Mouse (Mus musculus): ENCODE measurements around the gene Sltm. TPM values are rescaled to one million over a fixed set of nuclear protein-coding genes. Genes with fewer than 3 reads are reported as not detected.

Sltm gene
- polyA plus RNA-seq, 1 experiment from 2014 or later: 65.5 TPM

DNA sequence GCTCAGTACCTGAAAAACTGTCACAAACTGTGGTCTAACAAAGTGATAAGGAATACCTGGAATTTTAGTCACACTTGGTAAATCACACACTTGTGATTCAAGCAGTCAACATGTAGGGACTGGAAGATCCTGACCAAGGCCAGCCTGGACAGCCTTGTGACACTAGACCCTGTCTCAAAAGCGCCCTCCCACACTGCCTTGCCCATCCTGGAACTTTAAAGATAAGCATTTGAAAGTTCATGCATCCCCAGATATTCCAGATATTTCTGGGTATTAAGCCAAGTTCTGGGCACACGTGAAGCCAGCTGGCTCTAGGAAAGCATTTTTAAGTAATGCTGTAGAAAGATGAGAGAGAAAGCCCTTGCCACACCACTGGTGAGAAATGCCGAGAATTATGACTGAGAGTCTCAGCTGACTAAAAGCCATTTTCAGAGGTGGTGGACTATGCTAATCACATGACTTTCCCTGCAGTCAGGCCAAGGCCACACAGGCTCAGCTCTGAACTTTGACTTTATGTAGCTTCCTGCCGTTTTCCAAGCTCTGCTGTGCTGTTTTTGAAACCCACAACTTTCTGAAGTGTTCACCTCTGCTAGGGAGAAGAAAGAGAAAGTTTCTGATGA is 32.5 kb upstream of the Sltm start:
- Histone ChIP-seq H3K9ac (ENCODE audit: low read length) (no peak overlapping the region), H3K4me2 (no peak overlapping the region), H3K36me3 (ENCODE audit: control insufficient read depth, insufficient read depth, low read length) (no peaks in the 10 kb centered on the region), H3K4me3 (ENCODE audit: low read depth, low read length) (no peak overlapping the region), H3K27me3 (ENCODE audit: control insufficient read depth, insufficient read depth, low read length) (no peaks in the 10 kb centered on the region), H3K27ac (ENCODE audit: low read depth, low read length) (no peak overlapping the region), H3K4me1 (ENCODE audit: control insufficient read depth, insufficient read depth, low read length) (no peaks in the 10 kb centered on the region), H3K9me3 (ENCODE audit: control insufficient read depth, low read length) (no peaks in the 10 kb centered on the region)
- 83% methylated on average over 4 of the region's 4 CpGs for WGBS
- DNase-seq (ENCODE audit: low spot score, missing footprints) (no peak), ATAC-seq (ENCODE audit: low FRiP score) (no peak)

DNA sequence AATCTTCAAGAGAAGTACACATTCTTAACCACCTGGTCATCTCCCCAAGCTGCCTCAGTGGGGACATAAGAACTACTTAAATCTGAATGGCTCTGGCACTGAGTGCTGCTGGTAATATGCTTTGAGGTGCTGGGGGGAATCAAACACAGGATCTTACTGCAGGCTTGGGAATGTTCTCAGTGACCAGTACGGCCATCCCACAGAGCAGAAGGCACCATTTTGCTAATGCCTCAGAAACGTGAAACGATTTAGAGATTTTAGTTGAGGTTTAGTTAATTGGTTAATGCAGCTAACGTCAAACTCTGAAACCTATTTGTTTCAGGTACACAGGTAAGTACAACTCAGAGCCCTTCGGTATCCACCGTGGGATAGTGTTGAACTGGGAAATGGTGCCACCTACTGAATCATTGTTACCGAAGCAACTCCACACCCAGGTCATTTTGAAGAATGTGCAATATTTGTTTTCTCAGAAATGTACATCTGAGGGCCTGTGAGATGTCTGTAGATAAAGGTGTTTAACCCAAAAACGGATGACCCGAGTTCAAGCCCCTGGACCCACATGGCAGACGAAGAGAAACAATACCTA is 31.5 kb upstream of the Sltm start:
- Histone ChIP-seq H3K27me3 (ENCODE audit: control insufficient read depth, insufficient read depth, low read length) (no peaks in the 10 kb centered on the region), H3K27ac (ENCODE audit: low read depth, low read length) (no peak overlapping the region), H3K4me2 (no peak overlapping the region), H3K4me3 (ENCODE audit: low read depth, low read length) (no peak overlapping the region), H3K36me3 (ENCODE audit: control insufficient read depth, insufficient read depth, low read length) (no peaks in the 10 kb centered on the region), H3K9me3 (ENCODE audit: control insufficient read depth, low read length) (no peaks in the 10 kb centered on the region), H3K4me1 (ENCODE audit: control insufficient read depth, insufficient read depth, low read length) (no peaks in the 10 kb centered on the region), H3K9ac (ENCODE audit: low read length) (no peak overlapping the region)
- WGBS: 69% methylated on average over 10 of the region's 10 CpGs
- ATAC-seq (ENCODE audit: low FRiP score) (no peak), DNase-seq (ENCODE audit: low spot score, missing footprints) (no peak)

DNA sequence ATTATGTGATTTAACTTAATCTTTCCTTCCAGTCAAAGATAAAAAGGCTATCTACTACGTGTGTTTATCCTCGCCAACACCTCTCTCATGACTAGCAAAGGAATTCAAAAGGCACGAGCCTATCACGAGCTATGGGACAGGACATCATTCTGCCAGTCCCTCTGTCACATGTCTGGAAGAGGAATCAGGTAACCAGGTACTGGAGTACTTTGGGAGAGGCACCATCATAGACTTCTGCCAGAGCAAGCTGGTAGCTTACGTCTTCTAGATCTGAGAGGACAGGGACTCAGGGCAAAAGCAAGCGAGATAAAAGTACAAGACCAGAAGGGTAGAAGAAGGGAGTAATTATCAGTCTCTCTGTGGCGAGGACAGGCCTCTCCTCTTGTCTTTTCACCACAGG is 30.9 kb upstream of the Sltm start:
- H3K9ac ChIP-seq (ENCODE audit: low read length): no peak overlapping the region
- 83% methylated on average over 7 of the region's 7 CpGs for WGBS
- no peak for ATAC-seq (ENCODE audit: low FRiP score)

DNA sequence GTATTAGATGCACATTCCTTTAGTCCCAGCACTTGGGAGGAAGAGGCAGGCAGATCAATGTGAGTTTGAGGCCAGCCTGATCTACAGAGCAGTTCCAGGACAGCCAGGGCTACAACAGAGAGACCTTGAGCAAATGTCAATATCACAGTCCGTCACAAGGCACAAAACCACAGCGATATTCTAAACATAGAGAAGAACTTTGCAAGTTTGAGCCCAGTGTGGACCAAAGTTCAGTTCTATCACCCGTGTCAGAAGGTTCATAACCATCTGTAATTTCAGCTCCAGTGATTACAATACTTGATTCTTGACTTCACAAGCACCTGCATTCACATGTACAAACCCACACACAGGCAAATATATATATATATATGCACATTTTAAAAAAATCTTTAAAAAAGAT is 21.9 kb upstream of the Sltm start:
- ATAC-seq (ENCODE audit: low FRiP score): no peak
- WGBS: 91% methylated on average over 3 of the region's 3 CpGs
- H3K9me3 ChIP-seq (ENCODE audit: control insufficient read depth, low read length): no peaks in the 10 kb centered on the region
- no peak overlapping the region for H3K9ac ChIP-seq (ENCODE audit: low read length)
- H3K4me2 ChIP-seq: no peak overlapping the region
- H3K36me3 ChIP-seq (ENCODE audit: control insufficient read depth, insufficient read depth, low read length): no peaks in the 10 kb centered on the region
- H3K27me3 ChIP-seq (ENCODE audit: control insufficient read depth, insufficient read depth, low read length): no peaks in the 10 kb centered on the region
- H3K4me3 ChIP-seq (ENCODE audit: low read depth, low read length): no peak overlapping the region
- H3K27ac ChIP-seq (ENCODE audit: low read depth, low read length): no peak overlapping the region
- no peaks in the 10 kb centered on the region for H3K4me1 ChIP-seq (ENCODE audit: control insufficient read depth, insufficient read depth, low read length)
- DNase-seq (ENCODE audit: low spot score, missing footprints): no peak

More for the DNA sequence above, 30.9 kb upstream of the Sltm start:
- no peak overlapping the region for H3K27ac ChIP-seq (ENCODE audit: low read depth, low read length)
- no peaks in the 10 kb centered on the region for H3K4me1 ChIP-seq (ENCODE audit: control insufficient read depth, insufficient read depth, low read length)
- H3K4me2 ChIP-seq: no peak overlapping the region
- H3K9me3 ChIP-seq (ENCODE audit: control insufficient read depth, low read length): no peaks in the 10 kb centered on the region
- DNase-seq (ENCODE audit: low spot score, missing footprints): no peak
- no peak overlapping the region for H3K4me3 ChIP-seq (ENCODE audit: low read depth, low read length)
- H3K36me3 ChIP-seq (ENCODE audit: control insufficient read depth, insufficient read depth, low read length): no peaks in the 10 kb centered on the region
- H3K27me3 ChIP-seq (ENCODE audit: control insufficient read depth, insufficient read depth, low read length): no peaks in the 10 kb centered on the region

DNA sequence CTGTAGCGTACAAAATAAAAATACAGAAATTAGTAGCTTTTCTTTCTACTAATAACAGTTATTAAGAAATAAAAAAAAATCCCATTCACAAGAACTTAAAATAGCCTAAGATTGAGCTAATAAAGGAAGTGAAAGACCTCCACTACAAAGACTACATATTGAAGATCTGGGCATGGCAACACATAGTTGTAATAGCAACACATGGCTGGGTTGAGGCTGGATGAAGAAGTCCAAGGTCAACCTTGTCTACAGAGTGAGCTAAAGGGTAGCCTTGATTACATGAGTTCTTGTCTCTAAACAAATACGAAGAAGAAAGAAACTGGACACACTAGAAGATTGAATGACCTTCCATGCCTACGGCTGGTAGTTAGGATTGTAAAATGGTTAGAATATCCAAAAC is 18.7 kb upstream of the Sltm start:
- Histone ChIP-seq H3K9me3 (ENCODE audit: control insufficient read depth, low read length) (no peaks in the 10 kb centered on the region), H3K9ac (ENCODE audit: low read length) (no peak overlapping the region), H3K4me3 (ENCODE audit: low read depth, low read length) (no peak overlapping the region), H3K4me2 (no peak overlapping the region), H3K4me1 (ENCODE audit: control insufficient read depth, insufficient read depth, low read length) (no peaks in the 10 kb centered on the region), H3K36me3 (ENCODE audit: control insufficient read depth, insufficient read depth, low read length) (no peaks in the 10 kb centered on the region), H3K27ac (ENCODE audit: low read depth, low read length) (no peak overlapping the region), H3K27me3 (ENCODE audit: control insufficient read depth, insufficient read depth, low read length) (no peaks in the 10 kb centered on the region)
- DNase-seq (ENCODE audit: low spot score, missing footprints) (no peak), ATAC-seq (ENCODE audit: low FRiP score) (no peak)
- WGBS: 94% methylated on average over 3 of the region's 3 CpGs

DNA sequence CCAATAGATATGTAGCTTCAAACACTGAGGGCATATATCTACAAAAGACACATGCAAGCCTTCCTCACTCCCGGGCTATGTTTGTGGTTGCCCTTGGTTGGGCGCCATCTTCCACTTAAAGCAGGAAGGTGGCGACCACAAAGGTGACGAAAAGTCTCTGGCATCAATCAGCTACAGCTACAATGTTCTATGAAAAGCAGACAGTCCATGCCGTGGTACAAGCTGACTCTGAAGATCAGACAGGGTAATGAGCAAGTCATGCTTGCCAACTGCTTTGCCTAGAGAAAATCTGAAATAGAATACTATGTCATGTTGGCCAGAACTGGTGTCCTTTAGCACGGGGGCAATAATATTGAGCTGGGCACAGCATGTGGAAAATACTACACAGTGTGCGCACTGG is 18.2 kb upstream of the Sltm start:
- Histone ChIP-seq H3K27me3 (ENCODE audit: control insufficient read depth, insufficient read depth, low read length) (no peaks in the 10 kb centered on the region), H3K27ac (ENCODE audit: low read depth, low read length) (no peak overlapping the region), H3K9ac (ENCODE audit: low read length) (no peak overlapping the region), H3K4me3 (ENCODE audit: low read depth, low read length) (no peak overlapping the region), H3K9me3 (ENCODE audit: control insufficient read depth, low read length) (no peaks in the 10 kb centered on the region), H3K4me2 (no peak overlapping the region), H3K36me3 (ENCODE audit: control insufficient read depth, insufficient read depth, low read length) (no peaks in the 10 kb centered on the region), H3K4me1 (ENCODE audit: control insufficient read depth, insufficient read depth, low read length) (no peaks in the 10 kb centered on the region)
- ATAC-seq (ENCODE audit: low FRiP score) (no peak), DNase-seq (ENCODE audit: low spot score, missing footprints) (no peak)
- WGBS: 91% methylated on average over 7 of the region's 7 CpGs

DNA sequence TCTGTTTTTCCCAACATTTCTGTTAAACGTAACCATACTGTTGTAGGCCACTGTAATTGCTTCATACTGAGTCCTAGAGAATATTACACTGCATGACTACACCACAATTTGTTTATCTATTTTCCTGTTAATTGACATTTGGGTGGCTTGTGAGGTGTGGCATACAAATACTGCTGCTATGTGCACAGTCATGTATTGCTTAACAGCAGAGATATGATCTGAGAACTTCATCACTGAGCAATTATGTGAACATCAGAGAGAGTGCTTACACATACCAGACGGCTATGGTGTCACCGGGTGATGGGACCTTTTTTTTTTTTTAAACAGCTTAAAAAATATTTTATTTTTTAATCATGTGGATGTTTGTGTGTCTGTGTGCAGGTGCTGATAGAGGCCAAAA is 9.2 kb upstream of the Sltm start:
- no peak overlapping the region for H3K27ac ChIP-seq (ENCODE audit: low read depth, low read length)
- WGBS: 88% methylated on average over 3 of the region's 3 CpGs

DNA sequence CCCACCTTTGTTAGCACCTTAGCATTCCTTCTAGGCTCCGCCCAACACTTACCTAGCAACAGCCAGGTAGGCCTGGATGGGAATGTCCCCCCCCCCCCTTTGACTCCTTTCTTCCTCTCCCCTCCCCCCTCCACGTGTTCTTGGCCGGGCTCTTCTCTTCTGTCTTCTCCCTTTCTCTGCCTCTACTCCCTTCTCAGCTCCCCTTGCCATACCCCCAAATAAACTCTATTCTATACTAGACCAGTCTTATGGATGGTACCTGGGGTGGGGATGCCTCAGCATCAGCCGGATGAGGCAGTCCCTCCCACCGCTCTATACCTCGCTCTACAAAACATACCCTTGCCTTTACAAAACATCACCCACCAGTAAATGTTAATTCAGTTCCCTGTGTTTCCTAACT is 970 bp upstream of the Sltm start:
- Histone ChIP-seq H3K4me2 (peak overlapping the region; percentile 61), H3K27me3 (ENCODE audit: control insufficient read depth, insufficient read depth, low read length) (no peaks in the 10 kb centered on the region), H3K9ac (ENCODE audit: low read length) (peak overlapping the region; percentile 97; the same call in 1 of the 2 replicates), H3K4me3 (ENCODE audit: low read depth, low read length) (peak overlapping the region; percentile 94), H3K36me3 (ENCODE audit: control insufficient read depth, insufficient read depth, low read length) (no peaks in the 10 kb centered on the region), H3K9me3 (ENCODE audit: control insufficient read depth, low read length) (no peaks in the 10 kb centered on the region), H3K4me1 (ENCODE audit: control insufficient read depth, insufficient read depth, low read length) (peaks cover 6% of the 10 kb centered on the region), H3K27ac (ENCODE audit: low read depth, low read length) (no peak overlapping the region)
- DNase-seq (ENCODE audit: low spot score, missing footprints): no peak
- ATAC-seq (ENCODE audit: low FRiP score): no peak
- 10% methylated on average over 6 of the region's 6 CpGs for WGBS

More for the DNA sequence above, 9.2 kb upstream of the Sltm start:
- Histone ChIP-seq H3K9me3 (ENCODE audit: control insufficient read depth, low read length) (no peaks in the 10 kb centered on the region), H3K4me1 (ENCODE audit: control insufficient read depth, insufficient read depth, low read length) (no peaks in the 10 kb centered on the region), H3K9ac (ENCODE audit: low read length) (no peak overlapping the region), H3K27me3 (ENCODE audit: control insufficient read depth, insufficient read depth, low read length) (no peaks in the 10 kb centered on the region), H3K4me2 (no peak overlapping the region), H3K4me3 (ENCODE audit: low read depth, low read length) (no peak overlapping the region), H3K36me3 (ENCODE audit: control insufficient read depth, insufficient read depth, low read length) (no peaks in the 10 kb centered on the region)
- no peak for DNase-seq (ENCODE audit: low spot score, missing footprints)
- no peak for ATAC-seq (ENCODE audit: low FRiP score)

DNA sequence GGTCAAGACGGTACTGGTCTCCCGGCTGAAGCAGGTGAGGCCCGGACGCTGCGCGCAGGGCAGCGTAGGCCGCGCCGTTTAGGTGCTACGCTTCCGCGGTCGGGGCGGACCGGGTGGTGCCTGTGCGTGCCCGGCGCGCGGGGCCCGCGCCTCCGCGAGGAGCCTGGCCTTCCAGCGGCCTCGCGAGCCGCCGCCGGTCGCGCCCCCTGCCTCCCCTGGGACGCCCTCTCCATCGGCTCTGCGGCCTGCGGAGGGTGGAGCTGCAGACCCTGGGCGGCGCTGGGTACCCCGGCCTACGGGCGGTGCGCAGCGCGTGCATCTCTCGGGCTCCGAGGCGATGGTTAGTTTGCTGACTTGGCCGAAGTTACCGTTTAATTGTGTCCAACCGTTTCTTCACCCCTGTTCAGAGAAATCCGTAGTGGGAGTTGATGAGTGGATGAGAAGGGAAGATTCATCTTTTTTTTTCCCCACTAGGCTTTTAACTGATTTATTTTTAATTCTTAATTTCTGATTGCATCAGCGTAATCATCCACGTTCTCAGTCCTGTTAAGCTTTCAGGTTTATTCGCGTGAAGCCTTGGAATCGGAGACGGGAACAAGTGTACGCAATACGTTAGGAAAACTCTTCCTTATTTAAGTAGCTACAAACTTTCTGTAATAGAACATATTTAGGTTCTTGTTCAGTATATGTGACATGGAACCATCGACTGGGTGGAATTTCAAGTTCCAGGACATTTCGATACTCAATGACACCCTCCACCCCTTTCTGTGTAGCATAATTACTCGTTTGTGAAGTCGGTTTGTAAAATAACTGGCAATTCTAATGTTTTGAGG is 710 bp downstream of the Sltm start:
- no peaks in the 10 kb centered on the region for H3K27me3 ChIP-seq (ENCODE audit: control insufficient read depth, insufficient read depth, low read length)
- ATAC-seq (ENCODE audit: low FRiP score): peak; percentile 77
- peak overlapping the region; percentile 61 for H3K4me2 ChIP-seq
- H3K9me3 ChIP-seq (ENCODE audit: control insufficient read depth, low read length): no peaks in the 10 kb centered on the region
- DNase-seq (ENCODE audit: low spot score, missing footprints): peak; percentile 93
- peak overlapping the region; percentile 97 for H3K27ac ChIP-seq (ENCODE audit: low read depth, low read length)
- no peaks in the 10 kb centered on the region for H3K36me3 ChIP-seq (ENCODE audit: control insufficient read depth, insufficient read depth, low read length)
- peaks cover 9% of the 10 kb centered on the region for H3K4me1 ChIP-seq (ENCODE audit: control insufficient read depth, insufficient read depth, low read length)
- peak overlapping the region; percentile 94 for H3K4me3 ChIP-seq (ENCODE audit: low read depth, low read length)
- peak overlapping the region; percentile 97 for H3K9ac ChIP-seq (ENCODE audit: low read length)
- WGBS: 1% methylated on average over 56 of the region's 64 CpGs
